Mouse (Mus musculus) testis, adult 2 months (tissue): ENCODE results near the gene Mrps10.

ENCODE experiments used
- CTCF ChIP-seq: fragments of 200-500 bp; IDR thresholded peaks from 2 replicates; pipeline ENCODE4 v1.5.1; 2012; ENCODE audit warnings: low read depth, mild to moderate bottlenecking, inconsistent platforms, low read length, moderate library complexity; ENCODE audit not compliant: control insufficient read depth, insufficient read depth, insufficient replicate concordance
- POLR2A ChIP-seq: fragments of 200-500 bp; IDR thresholded peaks from 2 replicates; pipeline ENCODE4 v1.6.1; 2012; ENCODE audit warnings: low read depth, mild to moderate bottlenecking, inconsistent platforms, low read length, moderate library complexity; ENCODE audit not compliant: control insufficient read depth

DNA sequence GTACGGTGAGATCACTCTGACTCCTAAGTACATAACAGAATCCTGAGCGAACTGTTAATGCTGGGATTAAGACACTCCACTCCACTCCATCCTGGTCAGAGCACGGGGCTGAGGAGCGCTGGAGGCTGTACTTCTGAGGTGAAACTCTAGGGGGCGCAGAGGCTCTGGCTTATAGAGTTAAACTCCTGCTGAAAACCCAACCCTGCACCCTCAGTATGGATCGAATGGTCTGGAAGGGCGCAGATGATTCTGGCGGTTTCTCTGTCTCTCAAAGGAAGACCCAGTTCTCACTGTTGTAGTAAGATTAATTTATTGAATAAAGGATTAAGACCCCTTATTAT, 39.8 kb downstream of the Mrps10 start:
- peak; percentile 79 for TF ChIP-seq CTCF
- TF ChIP-seq POLR2A: no peak
